Mouse (Mus musculus) ovary, adult 18-20 months (tissue): ENCODE results near the gene Olfr1347.

Experiments used
- DNase-seq: peaks from one replicate; pipeline ENCODE4 v3.0.0; 2022; ENCODE audit warnings: low spot score, mixed read lengths

Olfr1347 gene

DNA sequence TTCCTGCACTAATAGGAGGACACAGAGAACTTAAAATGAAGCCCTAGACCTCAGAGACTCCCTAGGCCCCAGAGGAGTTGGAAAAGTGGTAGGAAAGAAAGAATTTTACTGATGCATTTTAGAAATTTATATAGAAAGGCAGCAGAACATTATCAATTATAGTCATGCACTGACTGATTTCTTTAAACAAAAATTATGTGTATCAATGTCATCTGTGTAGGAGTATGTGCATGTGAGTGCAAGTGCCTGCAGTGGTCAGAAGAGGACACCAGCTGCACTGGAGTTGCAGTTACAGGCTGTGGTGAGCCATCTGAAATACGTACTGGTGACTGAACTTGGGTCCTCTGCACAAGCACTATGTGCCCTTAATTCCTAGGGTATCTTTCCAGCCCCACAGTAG lies at the start of gene Olfr1347:
Gene Olfr1347, minus strand, starts transcription at position 101 of the 400 bp plus-strand sequence.
- no peak for DNase-seq

DNA sequence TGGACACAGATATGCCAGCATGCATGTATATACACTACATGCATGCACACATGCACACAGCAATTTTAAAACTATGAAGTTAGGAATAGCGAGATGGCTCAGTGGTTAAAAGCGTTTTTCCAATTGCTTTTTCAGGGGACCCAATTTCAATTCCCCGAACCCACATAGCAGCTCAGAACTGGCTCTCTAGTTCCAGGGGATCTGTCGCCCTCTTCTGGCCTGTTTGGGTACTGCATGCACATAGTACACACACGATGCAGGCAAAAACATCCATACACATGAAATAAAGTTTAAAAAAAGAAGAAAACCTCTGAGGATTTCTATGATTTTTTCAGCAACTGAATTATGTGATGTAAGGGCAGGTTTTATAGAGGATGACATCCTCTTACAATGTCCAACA lies 26.6 kb upstream of the Olfr1347 start:
- DNase-seq, result no peak

DNA sequence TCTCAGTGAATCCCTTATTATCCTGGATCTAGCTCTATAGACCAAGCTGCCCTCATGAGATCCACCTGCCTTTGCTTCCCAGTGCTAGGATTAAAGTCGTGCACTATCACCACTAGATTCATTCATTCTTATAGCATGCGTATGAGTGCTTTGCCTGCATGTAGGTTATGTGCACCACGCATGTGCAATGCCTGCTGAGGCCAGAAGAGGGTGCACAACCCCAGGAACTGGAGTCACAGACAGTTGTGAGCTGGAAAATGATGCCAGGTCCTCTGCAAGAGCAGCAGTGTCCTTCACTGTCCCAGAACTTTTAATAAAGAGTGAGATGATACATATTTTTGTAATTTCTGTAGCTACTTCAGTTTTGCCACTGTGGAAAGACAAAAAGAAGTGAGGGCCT lies 25.4 kb upstream of the Olfr1347 start:
- DNase-seq, result no peak

DNA sequence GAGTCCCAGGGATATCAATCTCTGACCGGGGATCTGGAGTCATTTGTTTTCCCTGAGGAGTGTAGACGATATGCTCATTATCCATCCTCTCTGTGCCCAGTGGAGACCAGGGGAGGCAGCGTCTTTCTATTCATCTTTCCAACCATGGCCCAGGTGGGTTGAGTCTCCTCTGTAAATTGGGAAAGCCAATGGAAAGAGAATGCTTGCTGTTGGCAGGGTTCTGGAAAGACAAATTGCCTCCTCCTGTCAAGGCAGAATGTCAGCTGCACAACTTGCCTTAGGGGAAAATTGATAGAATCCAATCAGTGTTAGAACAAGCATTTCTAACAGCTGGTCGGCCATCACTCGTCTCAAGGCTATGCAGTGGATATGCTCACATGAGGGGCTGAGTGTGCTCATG lies 23.3 kb upstream of the Olfr1347 start, which contains the start of gene Olfr1349:
Gene Olfr1349, minus strand, starts transcription at position 101 of the 400 bp plus-strand sequence.
- no peak for DNase-seq

DNA sequence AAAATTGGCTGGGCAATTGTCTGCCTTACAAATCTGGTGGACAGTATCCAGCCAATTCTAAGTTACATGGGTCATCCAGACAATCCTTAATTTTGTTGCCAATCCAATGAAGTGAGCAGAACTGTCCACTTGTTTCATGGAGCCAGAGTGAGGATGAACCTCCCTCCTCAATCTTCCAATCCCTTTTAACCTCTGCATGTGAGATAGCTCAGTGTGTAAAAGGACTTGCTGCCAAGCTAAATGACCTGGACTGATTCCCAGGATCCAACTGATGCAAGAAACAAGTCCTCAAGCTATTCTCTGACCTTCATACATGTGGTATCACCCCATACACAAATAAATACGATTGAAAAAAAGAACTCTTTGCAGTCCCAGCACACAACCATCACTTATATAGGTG lies 22.1 kb upstream of the Olfr1347 start:
- no peak for DNase-seq

DNA sequence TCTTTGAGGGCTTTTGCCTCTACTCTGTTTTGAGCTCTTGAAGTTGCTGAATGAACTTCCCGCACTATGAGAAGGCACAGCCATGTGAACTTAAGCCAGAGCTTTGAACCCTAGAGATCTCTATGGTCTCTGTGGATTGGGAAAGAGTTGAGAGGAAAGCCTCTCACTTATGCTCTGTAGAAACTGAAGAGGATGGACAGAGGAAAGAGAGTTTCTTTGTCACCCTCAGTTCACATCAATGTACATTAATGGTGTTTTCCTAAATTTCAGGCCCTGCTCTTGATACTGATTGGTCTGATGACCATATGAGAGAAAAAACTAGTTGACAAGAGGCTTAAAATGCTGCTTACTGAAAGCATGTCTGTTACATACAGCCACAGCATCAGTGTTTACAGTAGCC lies 9.1 kb upstream of the Olfr1347 start, which contains the start of gene Olfr1348:
Gene Olfr1348, minus strand, starts transcription at position 101 of the 400 bp plus-strand sequence.
- DNase-seq, result no peak

DNA sequence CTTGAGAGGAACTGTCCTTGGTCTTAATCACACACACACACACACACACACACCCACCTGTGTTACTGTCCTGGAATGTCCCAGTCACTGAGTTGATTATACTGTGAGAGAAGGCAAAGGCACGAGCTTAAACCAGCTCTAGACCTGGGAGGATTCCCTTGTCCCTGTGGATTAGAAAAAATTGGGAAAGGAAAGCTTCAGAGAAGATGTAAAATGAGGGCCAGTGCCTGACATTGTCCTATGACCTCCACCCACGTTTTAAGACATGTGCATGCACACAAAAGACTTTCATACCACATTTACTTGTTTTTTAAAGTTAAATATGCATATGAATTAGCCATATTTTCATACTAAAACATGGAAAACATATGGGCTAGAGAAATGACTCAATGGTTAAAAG lies 12.7 kb downstream of the Olfr1347 start, which contains the start of gene Olfr5:
Gene Olfr5, minus strand, starts transcription at position 101 of the 400 bp plus-strand sequence.
- DNase-seq, result no peak

DNA sequence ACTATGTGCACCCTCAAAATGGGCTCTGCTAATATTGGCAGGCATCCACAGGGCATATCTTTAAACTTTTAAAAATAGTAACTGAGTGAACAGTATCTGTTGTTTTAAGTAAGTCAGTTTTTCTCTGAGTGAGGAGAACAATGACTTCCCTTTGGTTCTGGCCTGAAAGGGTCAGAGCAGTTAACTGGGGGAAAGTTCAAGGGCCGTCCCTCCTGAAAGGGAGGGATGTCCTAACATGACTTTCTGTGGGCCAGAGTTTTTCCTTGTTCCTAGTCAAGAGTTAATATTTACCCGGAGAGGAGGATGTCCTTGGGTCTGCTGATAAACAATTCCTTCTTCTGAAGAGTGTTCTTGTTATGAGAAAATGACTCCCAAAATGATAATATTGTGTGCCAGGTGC lies 21.9 kb downstream of the Olfr1347 start:
- peak; percentile 6 for DNase-seq

DNA sequence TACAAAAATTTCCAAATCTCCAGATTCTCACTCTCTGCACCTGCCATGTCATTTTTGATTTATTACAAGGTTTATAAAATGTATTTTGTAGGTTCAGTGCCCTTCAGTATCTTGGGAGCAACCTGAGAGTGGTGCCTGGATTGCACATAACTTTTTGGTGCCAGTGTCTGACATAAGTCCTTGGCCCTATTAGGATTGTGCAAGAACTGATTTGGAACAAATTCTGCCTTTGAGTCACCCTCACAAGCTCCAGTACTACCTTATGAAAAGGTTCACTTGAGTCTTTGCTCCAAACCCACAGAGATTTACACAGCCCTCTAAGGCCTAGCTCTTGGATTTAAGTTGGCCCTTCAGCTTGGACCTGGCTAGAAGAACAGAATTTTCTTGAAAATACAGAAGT lies 32.6 kb downstream of the Olfr1347 start, which contains the start of gene Olfr1346:
Gene Olfr1346, plus strand, starts transcription at position 151 of the 400 bp plus-strand sequence.
- DNase-seq, result no peak

DNA sequence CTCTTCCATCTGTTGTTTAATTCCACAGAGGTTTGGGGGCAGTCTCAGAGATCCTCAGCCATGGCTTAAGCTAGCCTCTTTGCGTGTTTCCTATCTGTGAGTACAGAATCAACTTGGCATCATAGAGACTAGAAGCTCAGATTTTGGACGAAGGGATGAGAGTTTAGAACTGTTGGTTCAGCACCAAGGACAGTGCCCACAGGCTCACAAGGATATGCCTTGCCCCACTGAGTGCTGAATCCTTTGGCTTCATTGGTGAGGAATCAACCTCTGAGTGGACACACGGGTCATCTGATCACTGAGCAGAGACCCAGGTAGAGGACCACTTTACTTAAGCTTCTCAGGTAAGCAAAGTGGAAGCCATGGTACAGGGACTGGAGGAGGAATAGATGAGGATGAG lies 43.2 kb downstream of the Olfr1347 start:
- no peak for DNase-seq

DNA sequence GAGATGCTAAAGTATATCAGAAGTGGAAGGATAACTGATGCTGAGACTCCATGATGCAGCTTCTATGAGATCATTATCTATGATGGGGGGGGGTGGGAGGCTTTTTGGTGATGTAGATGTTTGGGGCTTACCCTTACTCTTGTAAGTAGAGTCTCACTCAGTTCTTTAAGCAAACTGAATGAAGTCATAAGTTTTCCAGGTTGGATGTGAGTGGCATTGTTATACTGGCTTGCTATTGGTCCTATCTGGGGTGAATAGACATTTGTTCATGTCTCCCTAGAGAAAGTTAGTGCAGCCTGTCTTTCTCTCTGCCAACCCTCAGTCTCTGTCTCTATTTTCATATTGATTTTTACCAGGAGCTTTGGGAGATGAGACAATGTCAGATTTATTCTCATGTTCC lies 43.7 kb downstream of the Olfr1347 start, which contains the start of gene Olfr1336:
Gene Olfr1336, plus strand, starts transcription at position 301 of the 400 bp plus-strand sequence.
- no peak for DNase-seq

DNA sequence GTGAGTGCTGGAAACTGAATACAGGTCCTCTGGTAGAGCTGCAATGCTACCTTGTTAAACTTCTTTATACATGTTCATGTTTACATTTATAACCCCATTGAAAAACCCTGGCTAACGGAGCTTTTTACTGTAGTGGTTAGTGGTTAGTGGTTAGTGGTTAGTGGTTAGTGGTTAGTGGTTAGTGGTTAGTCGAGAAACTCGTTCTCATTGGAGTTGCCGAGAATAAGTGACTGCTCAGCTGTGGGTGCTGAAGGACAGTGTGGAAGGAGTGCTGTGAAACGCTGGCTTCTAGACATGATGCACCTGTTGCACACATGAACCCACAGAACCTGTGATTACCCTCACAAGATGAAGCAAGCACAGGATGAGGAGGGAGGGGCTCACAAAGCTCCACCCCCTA lies 51.8 kb downstream of the Olfr1347 start:
- no peak for DNase-seq

DNA sequence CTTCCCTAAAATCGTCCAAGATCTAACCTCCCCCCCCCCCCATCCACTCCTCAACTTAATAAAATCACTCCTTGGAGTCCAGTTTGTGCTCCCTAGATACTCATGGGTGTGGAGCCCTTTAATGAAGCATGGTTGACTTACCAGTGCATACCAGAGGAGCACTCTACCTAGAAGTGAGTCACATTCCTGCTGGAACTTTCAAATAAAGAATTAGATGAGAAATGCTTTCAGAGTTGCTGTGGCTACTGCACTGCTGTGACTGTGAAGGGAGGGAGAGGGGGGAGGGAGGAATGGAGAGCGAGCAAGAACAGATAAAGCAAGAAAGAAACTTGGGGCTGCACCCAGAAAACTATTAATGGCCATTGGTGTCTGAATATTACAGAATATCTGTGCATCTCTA lies 58.4 kb downstream of the Olfr1347 start:
- DNase-seq, result no peak

DNA sequence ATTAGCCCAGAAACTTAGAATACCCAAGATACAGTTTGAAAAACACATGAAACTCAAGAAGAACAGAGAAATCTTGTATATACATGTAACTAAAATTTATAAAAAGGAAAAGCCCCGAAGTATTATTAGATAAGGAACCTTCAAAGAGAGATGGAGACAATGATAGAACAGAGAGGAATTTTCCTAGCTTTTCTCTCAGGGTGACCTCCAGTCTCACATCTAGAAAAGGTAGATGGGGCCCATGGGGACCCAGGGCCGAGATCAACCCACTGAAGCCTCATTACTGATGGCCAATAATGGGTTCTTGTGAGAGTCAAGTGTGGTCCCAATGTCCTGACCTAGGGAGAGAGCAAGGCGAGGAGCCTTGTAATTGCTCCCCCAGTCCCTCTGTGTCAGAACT lies 61.2 kb downstream of the Olfr1347 start, which contains the start of gene Olfr1344:
Gene Olfr1344, plus strand, starts transcription at position 301 of the 400 bp plus-strand sequence.
- DNase-seq, result no peak
